9 mouse cellular contexts compared by ENCODE assay signal in the genomic region with DNA sequence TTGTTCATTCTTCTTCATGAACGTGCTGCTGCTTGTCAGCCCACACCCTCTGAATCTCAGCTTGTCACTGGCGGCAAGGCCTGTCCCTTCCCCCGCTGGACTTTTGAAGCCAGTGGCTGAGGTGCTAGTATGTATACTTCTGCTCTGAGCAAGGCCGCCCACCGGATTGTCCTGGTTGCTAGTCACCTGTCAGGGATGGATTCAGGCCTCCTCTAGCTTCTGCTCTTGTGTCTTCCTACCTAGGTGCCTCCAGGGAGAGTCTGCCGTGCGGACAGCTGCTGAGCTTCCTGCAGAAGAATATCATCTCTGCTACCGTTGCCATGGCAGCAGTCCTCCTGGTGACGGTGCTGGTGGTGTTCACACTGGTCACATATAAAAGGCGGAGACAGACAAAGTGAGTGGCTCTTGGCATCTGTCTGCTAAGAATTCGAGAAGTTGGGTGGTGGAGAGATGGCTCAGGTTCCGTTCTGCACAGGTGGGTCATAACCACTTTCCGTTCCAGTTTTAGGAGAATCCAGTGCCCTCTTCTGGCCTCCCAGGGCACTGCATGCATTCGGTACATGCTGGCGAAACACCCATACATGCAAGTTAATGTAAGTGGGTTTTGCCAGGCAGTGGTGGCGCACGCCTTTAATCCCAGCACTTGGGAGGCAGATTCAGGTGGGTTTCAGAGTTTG. TPM values are rescaled to one million over a fixed set of nuclear protein-coding genes. Genes with fewer than 3 reads are reported as not detected.
DNase-seq lines count a peak whose midpoint lies in the region; ATAC-seq and TF ChIP-seq lines count a peak whose summit lies in the region.
"Had no signal": no experiment of that assay in that cellular context is flagged by ENCODE, and none has a peak within 500 bp of the region (broad histone marks: within the 10 kb centered on the region; RNA-seq: fewer than 3 reads in every experiment).

No protein-coding gene starts in this region.

- H3K9me3 ChIP-seq in E14TG2a.4 (ENCODE audit: low read length) = no peaks in the 10 kb centered on the region
- no peaks in the 10 kb centered on the region for H3K9me3 ChIP-seq in forebrain, embryonic 11.5 days (ENCODE audit: control insufficient read depth, low read length)
- no peaks in the 10 kb centered on the region for H3K9me3 ChIP-seq in heart, postnatal 0 days (replicated peaks; ENCODE audit: control insufficient read depth, low read length)
- H3K9me3 ChIP-seq in liver, embryonic 13.5 days (replicated peaks) = no peaks in the 10 kb centered on the region
- no peaks in the 10 kb centered on the region for H3K9me3 ChIP-seq in neural tube, embryonic 11.5 days (ENCODE audit: control insufficient read depth, low read length)
- H3K9me3 ChIP-seq in stomach, embryonic 15.5 days = no peaks in the 10 kb centered on the region

- DNase-seq in brain, embryonic 18.5 days (ENCODE audit: low read depth, low spot score) = peak; percentile 42
- peak; percentile 84 for DNase-seq in forebrain, embryonic 11.5 days (ENCODE audit: low spot score)
- DNase-seq in heart, postnatal 0 days (ENCODE audit: low spot score) = peak; percentile 5
- peak; percentile 65 to 87 for DNase-seq in kidney, postnatal 36 days
- DNase-seq in liver, embryonic 13.5 days = peak; percentile 27
- peak; percentile 79 for DNase-seq in neural tube, embryonic 11.5 days (ENCODE audit: low spot score)

- ATAC-seq in forebrain, embryonic 11.5 days (replicated peaks; ENCODE audit: low FRiP score) = no peak
- ATAC-seq in heart, postnatal 0 days (ENCODE audit: insufficient read depth, low read depth) = no peak
- ATAC-seq in liver, embryonic 13.5 days (ENCODE audit: low read depth) = no peak
- no peak for ATAC-seq in neural tube, embryonic 11.5 days (ENCODE audit: insufficient read depth, low FRiP score, low TSS enrichment)
- peak; percentile 35; the same call in 1 of the 2 replicates for ATAC-seq in stomach, embryonic 15.5 days (ENCODE audit: insufficient read depth, low FRiP score, low read depth)

- H3K27me3 ChIP-seq in E14TG2a.4 (ENCODE audit: insufficient read depth, low read length) = peaks cover 41% of the 10 kb centered on the region
- H3K27me3 ChIP-seq in forebrain, embryonic 11.5 days (ENCODE audit: control insufficient read depth, insufficient read depth, low read length) = no peaks in the 10 kb centered on the region
- peaks cover 14% of the 10 kb centered on the region; the same call in 1 of the 2 replicates for H3K27me3 ChIP-seq in heart, postnatal 0 days (ENCODE audit: control insufficient read depth, insufficient read depth, low read length)
- peaks cover 11% of the 10 kb centered on the region; the same call in 1 of the 2 replicates for H3K27me3 ChIP-seq in liver, embryonic 13.5 days
- no peaks in the 10 kb centered on the region for H3K27me3 ChIP-seq in neural tube, embryonic 11.5 days (ENCODE audit: control insufficient read depth, insufficient read depth, low read length)
- H3K27me3 ChIP-seq in stomach, embryonic 15.5 days (replicated peaks) = no peaks in the 10 kb centered on the region

- H3K4me1 ChIP-seq in E14TG2a.4 (replicated peaks; ENCODE audit: low read depth, low read length) = peaks cover 23% of the 10 kb centered on the region
- H3K4me1 ChIP-seq in forebrain, embryonic 11.5 days (replicated peaks; ENCODE audit: control insufficient read depth, insufficient read depth, low read length) = 0 out of 2 replicates have a peak, but pooled peaks cover 2% of the 10 kb centered on the region
- no peaks in the 10 kb centered on the region for H3K4me1 ChIP-seq in heart, postnatal 0 days (ENCODE audit: control insufficient read depth, insufficient read depth)
- H3K4me1 ChIP-seq in liver, embryonic 13.5 days (replicated peaks) = no peaks in the 10 kb centered on the region
- H3K4me1 ChIP-seq in neural tube, embryonic 11.5 days (ENCODE audit: control insufficient read depth, insufficient read depth, low read length) = no peaks in the 10 kb centered on the region
- H3K4me1 ChIP-seq in stomach, embryonic 15.5 days = 0 out of 2 replicates have a peak, but pooled peaks cover 5% of the 10 kb centered on the region

- no peak for TF ChIP-seq EP300 in heart, postnatal 0 days (IDR thresholded peaks at IDR 0.05; ENCODE audit: low read depth)

- WGBS in forebrain, embryonic 11.5 days = 28% methylated on average over 17 of the region's 17 CpGs
- WGBS in heart, postnatal 0 days = 28% methylated on average over 17 of the region's 17 CpGs
- WGBS in liver, embryonic 13.5 days (ENCODE audit: insufficient replicate concordance) = 27% methylated on average over 17 of the region's 17 CpGs
- 31% methylated on average over 17 of the region's 17 CpGs for WGBS in neural tube, embryonic 11.5 days
- WGBS in stomach, embryonic 15.5 days = 20% methylated on average over 17 of the region's 17 CpGs

- H3K4me3 ChIP-seq in E14TG2a.4 (replicated peaks; ENCODE audit: low read length) = peak overlapping the region; percentile 23; the same call in 1 of the 2 replicates
- no peak overlapping the region for H3K4me3 ChIP-seq in forebrain, embryonic 11.5 days (ENCODE audit: low read depth, low read length)
- H3K4me3 ChIP-seq in heart, postnatal 0 days (ENCODE audit: low read depth, low read length) = no peak overlapping the region
- H3K4me3 ChIP-seq in liver, embryonic 13.5 days (replicated peaks) = no peak overlapping the region
- no peak overlapping the region for H3K4me3 ChIP-seq in neural tube, embryonic 11.5 days (ENCODE audit: low read depth, low read length)
- H3K4me3 ChIP-seq in stomach, embryonic 15.5 days (replicated peaks) = peak overlapping the region; percentile 22; the same call in 1 of the 2 replicates

- H3K36me3 ChIP-seq in E14TG2a.4 (ENCODE audit: insufficient read depth, low read length) = no peaks in the 10 kb centered on the region
- no peaks in the 10 kb centered on the region for H3K36me3 ChIP-seq in forebrain, embryonic 11.5 days (ENCODE audit: control insufficient read depth, insufficient read depth, low read length)
- H3K36me3 ChIP-seq in heart, postnatal 0 days (replicated peaks; ENCODE audit: control insufficient read depth, insufficient read depth, low read length) = no peaks in the 10 kb centered on the region
- H3K36me3 ChIP-seq in liver, embryonic 13.5 days = no peaks in the 10 kb centered on the region
- no peaks in the 10 kb centered on the region for H3K36me3 ChIP-seq in neural tube, embryonic 11.5 days (ENCODE audit: control insufficient read depth, insufficient read depth, low read length)
- no peaks in the 10 kb centered on the region for H3K36me3 ChIP-seq in stomach, embryonic 15.5 days

- H3K27ac ChIP-seq in forebrain, embryonic 11.5 days (ENCODE audit: low read depth, low read length) = no peak overlapping the region
- no peak overlapping the region for H3K27ac ChIP-seq in heart, postnatal 0 days (ENCODE audit: low read depth)
- H3K27ac ChIP-seq in liver, embryonic 13.5 days = no peak overlapping the region
- no peak overlapping the region for H3K27ac ChIP-seq in neural tube, embryonic 11.5 days (ENCODE audit: low read depth, low read length)
- no peak overlapping the region for H3K27ac ChIP-seq in stomach, embryonic 15.5 days

- no peak overlapping the region for H3K9ac ChIP-seq in forebrain, embryonic 11.5 days (ENCODE audit: low read length)
- no peak overlapping the region for H3K9ac ChIP-seq in heart, postnatal 0 days (replicated peaks; ENCODE audit: low read depth, low read length)
- H3K9ac ChIP-seq in liver, embryonic 13.5 days = no peak overlapping the region
- no peak overlapping the region for H3K9ac ChIP-seq in neural tube, embryonic 11.5 days (ENCODE audit: low read length)
- H3K9ac ChIP-seq in stomach, embryonic 15.5 days = no peak overlapping the region

- TF ChIP-seq CTCF in E14TG2a.4 (conservative IDR thresholded peaks at IDR 0.05; ENCODE audit: low read length) = peak; percentile 81
- TF ChIP-seq CTCF in heart, postnatal 0 days (IDR thresholded peaks at IDR 0.05; ENCODE audit: low read depth) = peak; percentile 71

- H3K4me2 ChIP-seq in forebrain, embryonic 11.5 days (ENCODE audit: low read depth, low read length, severe bottlenecking) = peak overlapping the region; percentile 42
- H3K4me2 ChIP-seq in heart, postnatal 0 days (ENCODE audit: low read depth, low read length) = no peak overlapping the region
- no peak overlapping the region for H3K4me2 ChIP-seq in liver, embryonic 13.5 days
- peak overlapping the region; percentile 35 for H3K4me2 ChIP-seq in neural tube, embryonic 11.5 days (ENCODE audit: low read depth)
- peak overlapping the region; percentile 50 for H3K4me2 ChIP-seq in stomach, embryonic 15.5 days

RNA-seq across cellular contexts. Expression of a gene that starts 17.2 kb away (rescaled TPM):
- polyA plus RNA-seq in forebrain, embryonic 11.5 days (2014; fragmentation: Nextera tagmentation; extraction: Ambion mirVana) = 0.37 and 0.44 TPM in 2 replicates
- 0.12 TPM in 1 of 2 replicates, not detected in the other for total RNA-seq in heart, postnatal 0 days (2014; rRNA removed; ENCODE audit: low replicate concordance)
- polyA plus RNA-seq in heart, postnatal 0 days (2015; fragmentation: Nextera tagmentation; extraction: Ambion mirVana) = 0.08 and 0.12 TPM in 2 replicates
- not detected in 2 replicates for polyA plus RNA-seq in liver, embryonic 13.5 days (2015; fragmentation: Nextera tagmentation; extraction: Ambion mirVana)
- polyA plus RNA-seq in neural tube, embryonic 11.5 days (2014; fragmentation: Nextera tagmentation; extraction: Ambion mirVana) = 0.32 and 1.3 TPM in 2 replicates
- 0.28 and 0.45 TPM in 2 replicates for polyA plus RNA-seq in stomach, embryonic 15.5 days (2015; fragmentation: Nextera tagmentation; extraction: Ambion mirVana)

RNA-seq across cellular contexts. Expression of a gene that starts 30.2 kb away (rescaled TPM):
- polyA plus RNA-seq in forebrain, embryonic 11.5 days (2014; fragmentation: Nextera tagmentation; extraction: Ambion mirVana) = 104 and 113 TPM in 2 replicates
- total RNA-seq in heart, postnatal 0 days (2014; rRNA removed; ENCODE audit: low replicate concordance) = 80.5 and 96.8 TPM in 2 replicates
- 67.1 and 67.5 TPM in 2 replicates for polyA plus RNA-seq in heart, postnatal 0 days (2015; fragmentation: Nextera tagmentation; extraction: Ambion mirVana)
- polyA plus RNA-seq in liver, embryonic 13.5 days (2015; fragmentation: Nextera tagmentation; extraction: Ambion mirVana) = 34.3 and 37.8 TPM in 2 replicates
- polyA plus RNA-seq in neural tube, embryonic 11.5 days (2014; fragmentation: Nextera tagmentation; extraction: Ambion mirVana) = 127 and 135 TPM in 2 replicates
- 85.4 and 96.2 TPM in 2 replicates for polyA plus RNA-seq in stomach, embryonic 15.5 days (2015; fragmentation: Nextera tagmentation; extraction: Ambion mirVana)

RNA-seq across cellular contexts. Expression of a gene that starts 34.5 kb away (rescaled TPM):
- polyA plus RNA-seq in forebrain, embryonic 11.5 days (2014; fragmentation: Nextera tagmentation; extraction: Ambion mirVana) = 0.17 TPM in 1 of 2 replicates, not detected in the other
- not detected in 2 replicates for total RNA-seq in heart, postnatal 0 days (2014; rRNA removed; ENCODE audit: low replicate concordance)
- not detected in 2 replicates for polyA plus RNA-seq in heart, postnatal 0 days (2015; fragmentation: Nextera tagmentation; extraction: Ambion mirVana)
- not detected in 2 replicates for polyA plus RNA-seq in liver, embryonic 13.5 days (2015; fragmentation: Nextera tagmentation; extraction: Ambion mirVana)
- not detected in 2 replicates for polyA plus RNA-seq in neural tube, embryonic 11.5 days (2014; fragmentation: Nextera tagmentation; extraction: Ambion mirVana)
- 0.19 TPM in 1 of 2 replicates, not detected in the other for polyA plus RNA-seq in stomach, embryonic 15.5 days (2015; fragmentation: Nextera tagmentation; extraction: Ambion mirVana)
- total RNA-seq: gastrocnemius, postnatal 4 days had no signal

RNA-seq across cellular contexts. Expression of a gene that starts 53.2 kb away (rescaled TPM):
- polyA plus RNA-seq in forebrain, embryonic 11.5 days (2014; fragmentation: Nextera tagmentation; extraction: Ambion mirVana) = 437 and 453 TPM in 2 replicates
- total RNA-seq in heart, postnatal 0 days (2014; rRNA removed; ENCODE audit: low replicate concordance) = 1,006 and 1,233 TPM in 2 replicates
- polyA plus RNA-seq in heart, postnatal 0 days (2015; fragmentation: Nextera tagmentation; extraction: Ambion mirVana) = 2,595 and 2,702 TPM in 2 replicates
- polyA plus RNA-seq in liver, embryonic 13.5 days (2015; fragmentation: Nextera tagmentation; extraction: Ambion mirVana) = 499 and 526 TPM in 2 replicates
- 528 and 531 TPM in 2 replicates for polyA plus RNA-seq in neural tube, embryonic 11.5 days (2014; fragmentation: Nextera tagmentation; extraction: Ambion mirVana)
- 638 and 681 TPM in 2 replicates for polyA plus RNA-seq in stomach, embryonic 15.5 days (2015; fragmentation: Nextera tagmentation; extraction: Ambion mirVana)

Comparison
In these comparisons a context has a peak if more than half of its experiments do, and no peak if none do; other contexts are left out.
1. H3K4me3 ChIP-seq: peak in E14TG2a.4 (single experiment) and stomach, embryonic 15.5 days (single experiment); none in forebrain, embryonic 11.5 days (single experiment), heart, postnatal 0 days (single experiment), liver, embryonic 13.5 days (single experiment) and neural tube, embryonic 11.5 days (single experiment).
2. DNase-seq: peak in every context shown above with its lines; median percentile 84 in forebrain, embryonic 11.5 days; 79 in neural tube, embryonic 11.5 days; 76 in kidney, postnatal 36 days; 42 in brain, embryonic 18.5 days; 27 in liver, embryonic 13.5 days; 5 in heart, postnatal 0 days.
3. H3K4me2 ChIP-seq: peak in forebrain, embryonic 11.5 days (single experiment), neural tube, embryonic 11.5 days (single experiment) and stomach, embryonic 15.5 days (single experiment); none in heart, postnatal 0 days (single experiment) and liver, embryonic 13.5 days (single experiment).